Mouse (Mus musculus) layer of hippocampus, adult 6 months (tissue): ENCODE data around the gene St13. TPM values are rescaled to one million over a fixed set of nuclear protein-coding genes. Genes with fewer than 3 reads are reported as not detected.

ENCODE experiments used
- long read RNA-seq, 2 experiments: library from polyadenylated mRNA; unstranded; transcript quantifications; one replicate each; pipeline ENCODE4 v2.0.0; 2019 to 2020
- polyA plus RNA-seq: library from polyadenylated mRNA; unstranded; fragments of <200 nt; fragmentation: Nextera tagmentation; gene quantifications from 2 replicates; pipeline ENCODE4 v1.2.3, GENCODE M21; 2021

Gene St13
- 232 and 289 TPM in 2 replicates for polyA plus RNA-seq
- long read RNA-seq, experiment 1, transcript St13-205 (12 exons, 3,346 nt) = major isoform, 98 of 442 reads
- long read RNA-seq, experiment 1, partial matches to known transcripts = 52 of 442 reads
- long read RNA-seq, experiment 1, other reads (novel, unspliced or antisense) = 291 of 442 reads
- long read RNA-seq, experiment 2, full-length matches to known transcripts = 547 of 598 reads
- long read RNA-seq, experiment 2, partial matches to known transcripts = 20 of 598 reads
- long read RNA-seq, experiment 2, other reads (novel, unspliced or antisense) = 31 of 598 reads

DNA sequence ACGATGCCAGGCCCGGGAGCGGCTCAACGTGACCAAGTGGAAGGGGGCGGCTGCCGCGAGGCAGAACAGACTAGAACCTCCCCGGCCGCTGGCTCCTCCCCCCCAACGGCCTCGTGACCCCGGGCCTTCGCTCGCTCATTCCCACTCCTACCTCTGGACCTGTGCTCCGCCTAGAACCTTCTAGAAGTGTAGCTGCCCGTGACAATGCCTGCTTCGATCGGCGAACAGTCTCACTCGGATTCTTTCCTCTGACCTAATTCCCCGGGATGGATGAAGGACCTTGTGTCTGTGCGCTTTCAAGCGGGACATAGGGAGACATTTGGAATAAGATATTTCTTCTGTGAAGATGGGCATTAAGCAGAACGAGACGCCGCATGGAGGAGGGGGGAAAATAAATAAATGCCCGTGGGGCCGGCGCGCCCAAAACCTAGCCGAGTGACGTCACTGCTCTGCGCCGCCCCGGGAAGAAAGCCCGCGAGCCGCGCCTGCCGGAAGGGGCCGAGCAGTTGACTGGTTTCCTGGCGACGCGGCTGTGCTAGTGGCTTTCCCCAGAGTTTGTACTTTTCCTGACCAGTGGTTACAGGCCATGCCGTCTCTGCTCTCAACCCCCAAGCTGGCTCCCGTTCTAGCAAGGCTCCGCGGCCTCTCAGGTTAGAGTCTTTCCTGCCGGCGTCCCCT is at the start of gene St13, which contains the start of gene Xpnpep3:
St13 (minus strand) TSS at position 440 of the 678 bp plus-strand sequence.
Xpnpep3 (plus strand) TSS at position 501 of the 678 bp plus-strand sequence.

GRCm38 (mm10) chr15:81408199-81408598 is 8.3 kb upstream of the St13 start, which contains the start of gene Dnajb7:
Gene Dnajb7, minus strand, starts transcription at chr15:81408299.

GRCm38 (mm10) chr15:81360345-81361021 is 39.4 kb downstream of the St13 start, which contains the start of gene Slc25a17:
Gene Slc25a17, minus strand, starts transcription at chr15:81360812.

Other genes starting within 250 kb of the St13 start
- 25.0 and 43.4 TPM in 2 replicates for gene Mrtfa, start 209.3 kb downstream of the St13 start, polyA plus RNA-seq
- 11.3 and 11.4 TPM in 2 replicates for gene Mchr1, start 164.6 kb downstream of the St13 start, polyA plus RNA-seq
- gene Slc25a17, start 39.3 kb downstream of the St13 start, polyA plus RNA-seq = 56.8 and 61.7 TPM in 2 replicates
- 6.0 and 7.8 TPM in 2 replicates for gene Xpnpep3, start 61 bp upstream of the St13 start, polyA plus RNA-seq
- gene Dnajb7, start 8.2 kb upstream of the St13 start, polyA plus RNA-seq = not detected in 2 replicates
- 397 and 435 TPM in 2 replicates for gene Rbx1, start 66.2 kb upstream of the St13 start, polyA plus RNA-seq
- 6.3 and 8.9 TPM in 2 replicates for gene Ep300, start 185.3 kb upstream of the St13 start, polyA plus RNA-seq